Mouse (Mus musculus) forebrain, embryonic 16.5 days (tissue): ENCODE data around the gene Meis3. TPM values are rescaled to one million over a fixed set of nuclear protein-coding genes. Genes with fewer than 3 reads are reported as not detected.

Experiments used
- ATAC-seq: fragments of 200-750 bp; cut with Nextera tagmentation; 2 replicates; pipeline ENCODE4 v1.8.0; 2017; ENCODE audit warnings: mild to moderate bottlenecking, moderate library complexity
- H3K27ac ChIP-seq: fragments of 300-500 bp; sonication (generic); 2 replicates; pipeline ENCODE4 v1.5.1; 2014; ENCODE audit warnings: low read length, control low read depth
- H3K27me3 ChIP-seq: fragments of 300-500 bp; sonication (generic); replicated peaks from 2 replicates; pipeline ENCODE4 v1.6.1; 2014; ENCODE audit warnings: low read length; ENCODE audit not compliant: control insufficient read depth, insufficient read depth
- H3K36me3 ChIP-seq: fragments of 300-500 bp; sonication (generic); 2 replicates; pipeline ENCODE4 v1.6.1; 2014; ENCODE audit not compliant: control insufficient read depth, insufficient read depth
- H3K4me1 ChIP-seq: fragments of 300-500 bp; sonication (generic); replicated peaks from 2 replicates; pipeline ENCODE4 v1.6.1; 2014; ENCODE audit warnings: low read length; ENCODE audit not compliant: control insufficient read depth, insufficient read depth
- H3K4me2 ChIP-seq: fragments of 300-500 bp; sonication (generic); 2 replicates; pipeline ENCODE4 v1.6.1; 2014; ENCODE audit warnings: mild to moderate bottlenecking, low read length, control low read depth
- H3K4me3 ChIP-seq: fragments of 300-500 bp; sonication (generic); replicated peaks from 2 replicates; pipeline ENCODE4 v1.5.1; 2014; ENCODE audit warnings: mild to moderate bottlenecking, low read length, control low read depth
- H3K9ac ChIP-seq: fragments of 300-500 bp; sonication (generic); replicated peaks from 2 replicates; pipeline ENCODE4 v1.6.1; 2014; ENCODE audit warnings: low read depth, low read length, control low read depth
- H3K9me3 ChIP-seq: fragments of 300-500 bp; sonication (generic); 2 replicates; pipeline ENCODE4 v1.6.1; 2016; ENCODE audit warnings: low read length; ENCODE audit not compliant: control insufficient read depth
- WGBS: fragments of 180-500 bp; shearing (Covaris S2); extraction: QIAGEN DNeasy Blood & Tissue Kit; methylation state at CpG from one replicate; pipeline ENCODE4 v1.1.7; 2014; 5-methylcytosine and 5-hydroxymethylcytosine counted together
- polyA plus RNA-seq: library from polyadenylated mRNA; unstranded; fragments of >200 nt; fragmentation: Nextera tagmentation; extraction: Ambion mirVana; gene quantifications from 2 replicates; pipeline ENCODE4 v1.2.1, GENCODE M21; 2015

Gene Meis3
- polyA plus RNA-seq, 1 experiment from 2014 or later: 118 TPM

DNA sequence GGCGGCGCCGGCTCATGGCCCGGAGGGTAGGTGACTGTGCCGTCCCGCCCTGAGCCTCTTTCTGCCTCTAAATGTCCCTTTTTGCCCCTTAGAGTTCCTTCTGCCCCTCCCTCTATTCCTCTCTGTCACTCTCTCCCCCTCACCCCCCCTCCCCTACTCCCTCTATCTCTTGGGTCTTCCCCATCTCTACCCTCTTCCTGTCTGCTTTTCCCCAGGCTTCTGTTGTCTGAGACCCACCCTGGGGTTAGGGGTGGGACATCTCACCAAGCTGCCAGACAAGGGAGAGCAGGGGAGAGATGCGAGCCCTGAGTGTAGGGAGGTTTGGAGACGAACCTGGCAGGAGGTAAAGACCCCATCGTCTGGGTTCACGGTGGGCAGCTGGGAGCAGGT, 647 bp downstream of the Meis3 start:
- Histone ChIP-seq H3K36me3 (peaks cover 18% of the 10 kb centered on the region), H3K9ac (peak overlapping the region; percentile 88), H3K27ac (peak overlapping the region; percentile 65), H3K9me3 (no peaks in the 10 kb centered on the region), H3K27me3 (no peaks in the 10 kb centered on the region), H3K4me1 (peaks cover 27% of the 10 kb centered on the region), H3K4me3 (peak overlapping the region; percentile 82), H3K4me2 (peak overlapping the region; percentile 58)
- ATAC-seq: peak; percentile 41
- WGBS: 0% methylated on average over 10 of the region's 10 CpGs

- H3K4me3 ChIP-seq: no peak overlapping the region
- no peak overlapping the region for H3K9ac ChIP-seq
- no peak for ATAC-seq
- 73% methylated on average over 4 of the region's 4 CpGs for WGBS
- no peak overlapping the region for H3K27ac ChIP-seq
- peaks cover 22% of the 10 kb centered on the region for H3K36me3 ChIP-seq
- no peak overlapping the region for H3K4me2 ChIP-seq
- H3K9me3 ChIP-seq: no peaks in the 10 kb centered on the region
- H3K27me3 ChIP-seq: no peaks in the 10 kb centered on the region
- H3K4me1 ChIP-seq: peaks cover 24% of the 10 kb centered on the region
Observed at GRCm38 (mm10) chr7:16178114-16178513, 3.2 kb downstream of the Meis3 start.

GRCm38 (mm10) chr7:16183663-16184062, 8.8 kb downstream of the Meis3 start:
- H3K4me2 ChIP-seq: no peak overlapping the region
- WGBS: 27% methylated on average over 8 of the region's 8 CpGs
- no peaks in the 10 kb centered on the region for H3K9me3 ChIP-seq
- H3K9ac ChIP-seq: no peak overlapping the region
- H3K4me3 ChIP-seq: no peak overlapping the region
- H3K36me3 ChIP-seq: peaks cover 37% of the 10 kb centered on the region
- H3K27me3 ChIP-seq: no peaks in the 10 kb centered on the region
- H3K27ac ChIP-seq: no peak overlapping the region
- no peaks in the 10 kb centered on the region for H3K4me1 ChIP-seq
- ATAC-seq: no peak

GRCm38 (mm10) chr7:16187494-16187893, 12.6 kb downstream of the Meis3 start:
- Histone ChIP-seq H3K27me3 (peaks cover 4% of the 10 kb centered on the region; the same call in 1 of the 2 replicates), H3K4me3 (no peak overlapping the region)
- WGBS: 87% methylated on average over 8 of the region's 8 CpGs

DNA sequence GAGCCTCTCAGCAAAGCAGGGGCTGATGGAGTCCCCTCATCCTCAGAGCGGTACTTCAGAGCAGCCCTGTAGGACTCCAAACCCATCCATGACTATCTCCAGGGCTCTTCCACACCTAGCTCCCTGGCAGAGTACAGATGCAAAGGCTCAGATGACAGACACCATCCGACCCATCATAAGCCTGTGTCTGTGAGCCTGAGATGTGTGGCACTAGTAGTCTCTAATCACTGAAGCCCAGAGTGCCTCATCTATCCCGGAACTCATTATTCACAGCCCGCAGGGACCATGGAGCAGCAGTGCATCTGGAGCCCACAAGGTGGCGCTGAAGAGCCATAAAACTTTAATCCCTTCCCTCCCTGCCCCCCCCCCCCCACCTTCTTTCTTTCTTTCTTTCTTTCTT, 17.4 kb downstream of the Meis3 start:
- peak; percentile 66 for ATAC-seq
- Histone ChIP-seq H3K9ac (0 out of 2 replicates have a peak overlapping the region, but pooled peaks have one; percentile 9), H3K9me3 (no peaks in the 10 kb centered on the region), H3K4me1 (no peaks in the 10 kb centered on the region), H3K4me2 (no peak overlapping the region), H3K36me3 (no peaks in the 10 kb centered on the region), H3K4me3 (no peak overlapping the region), H3K27me3 (peaks cover 4% of the 10 kb centered on the region; the same call in 1 of the 2 replicates), H3K27ac (no peak overlapping the region)
- 17% methylated on average over 5 of the region's 5 CpGs for WGBS

More at GRCm38 (mm10) chr7:16187494-16187893, 12.6 kb downstream of the Meis3 start:
- Histone ChIP-seq H3K4me1 (no peaks in the 10 kb centered on the region), H3K9ac (no peak overlapping the region), H3K9me3 (no peaks in the 10 kb centered on the region), H3K36me3 (peaks cover 20% of the 10 kb centered on the region), H3K27ac (no peak overlapping the region), H3K4me2 (no peak overlapping the region)
- ATAC-seq: no peak

GRCm38 (mm10) chr7:16193702-16194101, 18.8 kb downstream of the Meis3 start:
- ATAC-seq: no peak
- Histone ChIP-seq H3K27ac (no peak overlapping the region), H3K4me1 (no peaks in the 10 kb centered on the region), H3K4me3 (no peak overlapping the region), H3K36me3 (0 out of 2 replicates have a peak, but pooled peaks cover 2% of the 10 kb centered on the region), H3K9me3 (no peaks in the 10 kb centered on the region), H3K27me3 (peaks cover 4% of the 10 kb centered on the region; the same call in 1 of the 2 replicates), H3K4me2 (no peak overlapping the region), H3K9ac (no peak overlapping the region)
- WGBS: 54% methylated on average over 3 of the region's 3 CpGs

DNA sequence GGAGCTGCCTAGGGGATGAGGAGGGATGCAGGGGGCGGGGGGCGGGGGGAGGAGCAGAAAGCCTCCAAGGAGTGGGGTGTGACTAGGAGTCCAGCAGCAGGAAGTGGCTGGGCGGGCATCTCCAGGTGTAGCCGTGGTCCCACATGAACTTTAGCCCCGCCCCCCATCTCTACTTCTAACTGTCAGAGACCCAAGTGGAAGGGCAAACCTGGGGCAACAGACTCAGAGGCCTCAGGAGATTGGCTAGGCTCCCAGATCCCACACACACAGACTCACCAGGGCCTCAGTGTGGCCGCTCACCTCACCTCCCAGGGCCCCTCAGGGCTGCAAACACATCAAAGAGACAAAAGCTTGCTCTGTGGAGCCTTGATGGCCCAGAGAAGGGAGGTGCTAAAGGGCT, 21.7 kb downstream of the Meis3 start:
- Histone ChIP-seq H3K27me3 (no peaks in the 10 kb centered on the region), H3K36me3 (peaks cover 10% of the 10 kb centered on the region), H3K4me2 (no peak overlapping the region), H3K9ac (no peak overlapping the region), H3K9me3 (no peaks in the 10 kb centered on the region), H3K4me1 (no peaks in the 10 kb centered on the region), H3K27ac (no peak overlapping the region), H3K4me3 (no peak overlapping the region)
- 56% methylated on average over 6 of the region's 6 CpGs for WGBS
- ATAC-seq: no peak

DNA sequence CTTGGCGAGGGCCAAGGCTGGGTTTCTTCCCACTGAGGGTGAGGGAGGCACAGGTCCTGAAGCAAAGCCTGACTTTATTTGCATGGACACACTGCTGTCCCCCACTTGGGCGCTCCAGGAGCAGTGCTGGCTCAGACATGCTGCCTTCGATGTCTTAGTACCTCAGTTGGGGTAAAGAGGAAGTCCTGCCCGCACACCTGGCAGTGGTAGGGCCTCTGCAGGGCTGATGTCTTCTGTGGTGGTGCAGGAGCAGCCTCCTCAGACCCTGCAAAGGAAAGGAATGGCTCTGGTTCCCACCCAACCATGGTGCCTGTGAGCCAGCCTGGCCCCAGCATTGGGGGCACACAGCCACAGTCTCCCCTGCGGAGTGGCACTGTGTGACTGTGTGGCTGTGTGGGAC, 22.3 kb downstream of the Meis3 start:
- no peaks in the 10 kb centered on the region for H3K27me3 ChIP-seq
- H3K9ac ChIP-seq: no peak overlapping the region
- no peaks in the 10 kb centered on the region for H3K4me1 ChIP-seq
- no peak overlapping the region for H3K4me2 ChIP-seq
- no peak overlapping the region for H3K27ac ChIP-seq
- H3K9me3 ChIP-seq: no peaks in the 10 kb centered on the region
- H3K36me3 ChIP-seq: peaks cover 10% of the 10 kb centered on the region
- ATAC-seq: no peak
- no peak overlapping the region for H3K4me3 ChIP-seq
- 74% methylated on average over 5 of the region's 5 CpGs for WGBS

- no peak overlapping the region for H3K9ac ChIP-seq
- no peak overlapping the region for H3K27ac ChIP-seq
- no peaks in the 10 kb centered on the region for H3K27me3 ChIP-seq
- no peaks in the 10 kb centered on the region for H3K4me1 ChIP-seq
- no peak for ATAC-seq
- H3K9me3 ChIP-seq: no peaks in the 10 kb centered on the region
- H3K4me3 ChIP-seq: no peak overlapping the region
- H3K4me2 ChIP-seq: no peak overlapping the region
- WGBS: 95% methylated on average over 11 of the region's 11 CpGs
- H3K36me3 ChIP-seq: peaks cover 10% of the 10 kb centered on the region
Observed at GRCm38 (mm10) chr7:16198540-16198939, 23.6 kb downstream of the Meis3 start.

DNA sequence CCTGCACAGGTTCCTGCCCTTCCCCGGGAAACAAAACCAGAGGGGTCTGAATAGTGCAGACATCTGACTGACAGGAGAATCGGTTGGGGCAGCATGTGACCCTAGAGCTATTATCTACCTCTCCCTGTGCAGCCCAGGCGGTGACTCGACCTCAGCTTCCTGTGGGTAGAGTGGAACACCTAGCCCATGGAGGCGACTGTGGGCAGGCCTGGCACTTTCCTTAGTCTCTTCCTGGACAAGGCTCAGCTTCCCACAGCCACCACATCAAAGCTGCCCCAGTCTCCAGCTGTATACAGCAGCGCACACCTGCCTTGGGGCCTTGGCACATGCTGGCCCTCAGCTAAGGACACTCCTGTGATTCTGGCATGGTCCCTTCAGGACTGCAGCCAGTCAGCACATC, 26.2 kb downstream of the Meis3 start:
- no peak overlapping the region for H3K9ac ChIP-seq
- no peak overlapping the region for H3K27ac ChIP-seq
- no peak overlapping the region for H3K4me2 ChIP-seq
- H3K4me3 ChIP-seq: no peak overlapping the region
- 87% methylated on average over 6 of the region's 6 CpGs for WGBS
- peaks cover 17% of the 10 kb centered on the region for H3K36me3 ChIP-seq
- H3K4me1 ChIP-seq: no peaks in the 10 kb centered on the region
- H3K27me3 ChIP-seq: no peaks in the 10 kb centered on the region
- no peaks in the 10 kb centered on the region for H3K9me3 ChIP-seq
- ATAC-seq: no peak
